Mouse (Mus musculus): Measurements from ENCODE around the gene Mtmr6. TPM values are rescaled to one million over a fixed set of nuclear protein-coding genes. Genes with fewer than 3 reads are reported as not detected.

The Mtmr6 gene
- total RNA-seq (2023), result 40.8 TPM

DNA sequence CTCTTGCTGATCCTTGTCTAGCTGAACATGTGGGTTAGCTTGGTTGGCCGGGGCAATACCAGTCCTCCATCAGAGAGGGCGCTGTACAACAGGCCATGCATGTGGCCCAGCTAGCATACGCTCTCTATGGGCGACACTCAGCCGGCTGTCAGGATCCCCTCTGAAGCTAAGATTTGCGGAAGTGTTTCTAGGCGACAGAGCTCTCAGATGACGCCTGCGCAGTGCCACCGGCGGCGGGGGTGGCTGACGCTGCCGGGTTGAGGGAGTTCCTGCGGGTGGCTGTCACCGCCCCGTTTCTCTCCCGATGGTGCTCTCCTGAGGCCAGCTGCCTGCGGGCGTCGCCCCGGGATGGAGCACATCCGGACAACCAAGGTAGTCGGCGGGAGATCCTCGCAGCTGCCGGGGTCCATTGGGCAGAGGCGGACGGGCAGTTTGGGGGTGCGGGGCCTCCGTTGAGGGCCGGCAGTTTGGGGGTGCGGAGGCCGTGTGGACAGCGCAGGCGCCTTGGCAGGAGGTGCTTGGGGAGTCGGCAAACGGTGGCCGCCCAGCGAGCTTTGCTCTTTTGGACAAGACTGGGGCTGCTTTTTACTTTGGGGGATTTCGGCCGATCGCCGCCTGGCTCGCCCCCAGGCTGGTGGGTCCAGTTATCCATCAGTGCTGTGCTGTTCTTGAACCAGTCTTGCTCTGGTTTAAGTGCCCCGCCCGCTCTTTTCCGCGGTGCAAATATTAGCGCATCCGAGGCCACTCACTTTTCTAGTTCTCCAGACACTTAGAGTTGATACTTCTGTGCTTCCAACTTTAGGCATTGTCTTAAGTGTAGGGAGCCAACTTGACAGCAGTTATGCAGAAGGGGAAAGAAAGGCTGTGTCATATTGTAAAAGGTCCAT is at the start of gene Mtmr6:
Mtmr6 (plus strand) TSS at position 239 of the 887 bp plus-strand sequence.

DNA sequence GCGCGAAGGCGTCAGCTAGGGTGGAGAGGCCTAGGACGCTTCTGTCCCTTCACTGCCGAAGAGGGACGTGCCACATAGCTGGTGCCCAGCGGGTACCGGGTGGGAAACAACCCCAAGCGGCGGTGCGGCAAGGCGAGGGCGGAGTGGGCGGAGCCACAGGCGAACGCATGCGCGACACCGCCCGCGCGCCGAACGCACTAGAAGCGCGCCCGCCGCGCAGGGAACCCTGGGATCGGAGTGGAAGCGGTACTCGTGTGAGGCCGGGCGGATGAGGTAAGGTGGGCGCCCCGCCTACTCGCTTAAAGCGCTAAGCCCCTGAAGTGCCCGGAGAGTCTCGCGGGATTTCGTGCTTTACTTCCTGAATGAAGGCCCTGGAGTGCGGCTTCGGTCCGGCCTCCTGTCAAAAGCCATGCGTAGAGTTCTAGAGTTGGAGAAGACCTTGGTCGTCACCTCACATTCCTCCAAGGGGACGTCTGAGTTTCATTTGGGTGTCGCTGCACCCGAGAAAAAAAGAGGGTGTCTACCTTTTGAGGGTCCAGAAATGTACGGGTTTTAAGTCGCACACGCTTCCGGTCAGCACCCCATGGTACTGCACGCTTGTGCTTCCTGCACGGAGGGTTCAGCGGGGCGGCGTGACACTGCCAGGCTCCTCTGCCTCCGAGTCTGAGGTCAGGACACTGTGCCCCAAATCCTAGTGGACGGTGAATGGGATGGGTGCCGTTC is 13.6 kb upstream of the Mtmr6 start, which contains the start of the genes Nupl1 and Gm49336:
Nupl1 (minus strand) TSS at position 151 of the 723 bp plus-strand sequence.
Gm49336 (minus strand) TSS at position 227 of the 723 bp plus-strand sequence.

Other genes with a start within 250 kb of the Mtmr6 start
- gene Atp8a2, start 68.0 kb upstream of the Mtmr6 start, total RNA-seq (2023), result 5.2 TPM
- gene Nupl1, start 13.8 kb upstream of the Mtmr6 start, total RNA-seq (2023), result 0.21 TPM
- gene Gm49336, start 13.7 kb upstream of the Mtmr6 start, total RNA-seq (2023), result 65.9 TPM
- not detected for gene Amer2, start 108.0 kb downstream of the Mtmr6 start, total RNA-seq (2023)

All from CD8-positive naive resting alpha-beta T cell, adult 57 days (primary cell).